Mouse (Mus musculus) right cerebral cortex, adult 18-20 months (tissue): Measurements from ENCODE around the gene Dtx4.

Experiments used
- DNase-seq: peaks from one replicate; pipeline ENCODE4 v3.0.0; 2022; ENCODE audit warnings: mixed read lengths

Dtx4 gene

GRCm38 (mm10) chr19:12493453-12494186 is 7.6 kb downstream of the Dtx4 start:
- no peak for DNase-seq

GRCm38 (mm10) chr19:12491636-12492035 is 9.6 kb downstream of the Dtx4 start:
- no peak for DNase-seq

GRCm38 (mm10) chr19:12489675-12490570 is 11.3 kb downstream of the Dtx4 start:
- no peak for DNase-seq

GRCm38 (mm10) chr19:12488969-12489674 is 12.1 kb downstream of the Dtx4 start:
- no peak for DNase-seq

GRCm38 (mm10) chr19:12488205-12488966 is 12.9 kb downstream of the Dtx4 start:
- DNase-seq = no peak

GRCm38 (mm10) chr19:12487511-12488204 is 13.6 kb downstream of the Dtx4 start:
- no peak for DNase-seq

GRCm38 (mm10) chr19:12486875-12487274 is 14.4 kb downstream of the Dtx4 start:
- DNase-seq = peak; percentile 31

- no peak for DNase-seq
Observed at GRCm38 (mm10) chr19:12485631-12486030, 15.6 kb downstream of the Dtx4 start.

- no peak for DNase-seq
Observed at GRCm38 (mm10) chr19:12485223-12485622, 16.0 kb downstream of the Dtx4 start.

GRCm38 (mm10) chr19:12484210-12484609 is 17.0 kb downstream of the Dtx4 start:
- DNase-seq = no peak

- no peak for DNase-seq
Observed at GRCm38 (mm10) chr19:12483782-12484181, 17.5 kb downstream of the Dtx4 start.

- no peak for DNase-seq
Observed at GRCm38 (mm10) chr19:12478369-12478768, 22.9 kb downstream of the Dtx4 start.

- DNase-seq = no peak
Observed at GRCm38 (mm10) chr19:12476721-12477270, 24.5 kb downstream of the Dtx4 start.

GRCm38 (mm10) chr19:12475380-12476250 is 25.6 kb downstream of the Dtx4 start:
- peak; percentile 93 for DNase-seq

GRCm38 (mm10) chr19:12473951-12474350 is 27.3 kb downstream of the Dtx4 start:
- DNase-seq = no peak

- DNase-seq = no peak
Observed at GRCm38 (mm10) chr19:12473201-12473641, 28.0 kb downstream of the Dtx4 start.

- DNase-seq = no peak
Observed at GRCm38 (mm10) chr19:12472381-12472976, 28.8 kb downstream of the Dtx4 start.

- DNase-seq = no peak
Observed at GRCm38 (mm10) chr19:12471866-12472265, 29.4 kb downstream of the Dtx4 start.

- DNase-seq = no peak
Observed at GRCm38 (mm10) chr19:12467436-12467835, 33.8 kb downstream of the Dtx4 start.

GRCm38 (mm10) chr19:12466204-12466603 is 35.0 kb downstream of the Dtx4 start:
- DNase-seq = peak; percentile 69
